Mouse (Mus musculus) midbrain, embryonic 16.5 days (tissue): ENCODE data around the gene B4galnt1. TPM values are rescaled to one million over a fixed set of nuclear protein-coding genes. Genes with fewer than 3 reads are reported as not detected.
"Not testable (repeated sequence)": the region's sequence is repeated elsewhere in the genome, so short reads cannot be mapped to it uniquely, and the experiment has no call there.

Experiments used
- ATAC-seq: fragments of 200-750 bp; cut with Nextera tagmentation; 2 replicates; pipeline ENCODE4 v1.8.0; 2017; ENCODE audit warnings: moderate TSS enrichment
- H3K27ac ChIP-seq: fragments of 300-500 bp; sonication (generic); 2 replicates; pipeline ENCODE4 v1.5.1; 2014; ENCODE audit warnings: mild to moderate bottlenecking, low read length, mixed read lengths
- H3K27me3 ChIP-seq: fragments of 300-500 bp; sonication (generic); 2 replicates; pipeline ENCODE4 v1.6.1; 2014; ENCODE audit warnings: low read depth, low read length, mixed read lengths; ENCODE audit not compliant: control insufficient read depth, insufficient read depth
- H3K36me3 ChIP-seq: fragments of 300-500 bp; sonication (generic); 2 replicates; pipeline ENCODE4 v1.6.1; 2014; ENCODE audit warnings: mild to moderate bottlenecking, low read length, moderate library complexity, mixed read lengths; ENCODE audit not compliant: control insufficient read depth, insufficient read depth
- H3K4me1 ChIP-seq: fragments of 300-500 bp; sonication (generic); 2 replicates; pipeline ENCODE4 v1.6.1; 2014; ENCODE audit warnings: mild to moderate bottlenecking, low read length, mixed read lengths; ENCODE audit not compliant: control insufficient read depth, insufficient read depth
- H3K4me2 ChIP-seq: fragments of 300-500 bp; sonication (generic); 2 replicates; pipeline ENCODE4 v1.6.1; 2014; ENCODE audit warnings: mild to moderate bottlenecking, low read length, mixed read lengths
- H3K4me3 ChIP-seq: fragments of 300-500 bp; sonication (generic); 2 replicates; pipeline ENCODE4 v1.5.1; 2014; ENCODE audit warnings: low read depth, mild to moderate bottlenecking, low read length, moderate library complexity, mixed read lengths
- H3K9ac ChIP-seq: fragments of 300-500 bp; sonication (generic); 2 replicates; pipeline ENCODE4 v1.6.1; 2014; ENCODE audit warnings: low read depth, low read length, mixed read lengths
- H3K9me3 ChIP-seq: fragments of 300-500 bp; sonication (generic); replicated peaks from 2 replicates; pipeline ENCODE4 v1.6.1; 2014; ENCODE audit warnings: mild to moderate bottlenecking, low read length, mixed read lengths; ENCODE audit not compliant: control insufficient read depth, poor library complexity, severe bottlenecking
- WGBS: fragments of 180-500 bp; shearing (Covaris S2); extraction: QIAGEN DNeasy Blood & Tissue Kit; methylation state at CpG from one replicate; pipeline ENCODE4 v1.1.7; 2014; 5-methylcytosine and 5-hydroxymethylcytosine counted together
- polyA plus RNA-seq: library from polyadenylated mRNA; unstranded; fragments of >200 nt; fragmentation: Nextera tagmentation; extraction: Ambion mirVana; gene quantifications from 2 replicates; pipeline ENCODE4 v1.2.1, GENCODE M21; 2015

B4galnt1 gene
- polyA plus RNA-seq, 1 experiment from 2014 or later: 71.7 TPM

- WGBS: 91% methylated on average over 3 of the region's 3 CpGs
- not testable (repeated sequence) for H3K27ac ChIP-seq, ATAC-seq, H3K9me3 ChIP-seq, H3K36me3 ChIP-seq, H3K9ac ChIP-seq, H3K4me2 ChIP-seq, H3K4me3 ChIP-seq, H3K4me1 ChIP-seq, H3K27me3 ChIP-seq
Measured at GRCm38 (mm10) chr10:127151233-127151632, 13.8 kb upstream of the B4galnt1 start.

GRCm38 (mm10) chr10:127152556-127152955, 12.5 kb upstream of the B4galnt1 start:
- 87% methylated on average over 10 of the region's 10 CpGs for WGBS
- not testable (repeated sequence) for H3K9me3 ChIP-seq, ATAC-seq, H3K4me3 ChIP-seq, H3K9ac ChIP-seq, H3K4me2 ChIP-seq, H3K36me3 ChIP-seq, H3K4me1 ChIP-seq, H3K27ac ChIP-seq, H3K27me3 ChIP-seq

- WGBS: 96% methylated on average over 7 of the region's 7 CpGs
- Histone ChIP-seq H3K4me3 (no peak overlapping the region), H3K4me1 (no peaks in the 10 kb centered on the region), H3K36me3 (no peaks in the 10 kb centered on the region), H3K27me3 (no peaks in the 10 kb centered on the region), H3K27ac (no peak overlapping the region), H3K4me2 (no peak overlapping the region), H3K9me3 (no peaks in the 10 kb centered on the region), H3K9ac (no peak overlapping the region)
- ATAC-seq: no peak
Measured at GRCm38 (mm10) chr10:127153323-127153722, 11.7 kb upstream of the B4galnt1 start.

- H3K27ac ChIP-seq: no peak overlapping the region
- no peak for ATAC-seq
- no peaks in the 10 kb centered on the region for H3K4me1 ChIP-seq
- no peaks in the 10 kb centered on the region for H3K9me3 ChIP-seq
- H3K4me2 ChIP-seq: no peak overlapping the region
- no peak overlapping the region for H3K9ac ChIP-seq
- 96% methylated on average over 2 of the region's 2 CpGs for WGBS
- H3K36me3 ChIP-seq: no peaks in the 10 kb centered on the region
- no peaks in the 10 kb centered on the region for H3K27me3 ChIP-seq
- no peak overlapping the region for H3K4me3 ChIP-seq
Measured at GRCm38 (mm10) chr10:127154241-127154640, 10.8 kb upstream of the B4galnt1 start.

- no peak for ATAC-seq
- no peaks in the 10 kb centered on the region for H3K4me1 ChIP-seq
- no peak overlapping the region for H3K4me2 ChIP-seq
- no peaks in the 10 kb centered on the region for H3K36me3 ChIP-seq
- H3K9ac ChIP-seq: no peak overlapping the region
- no peak overlapping the region for H3K27ac ChIP-seq
- WGBS: 89% methylated on average over 5 of the region's 5 CpGs
- H3K4me3 ChIP-seq: no peak overlapping the region
- no peaks in the 10 kb centered on the region for H3K27me3 ChIP-seq
- H3K9me3 ChIP-seq: no peaks in the 10 kb centered on the region
Measured at GRCm38 (mm10) chr10:127154652-127155051, 10.4 kb upstream of the B4galnt1 start.

GRCm38 (mm10) chr10:127156089-127156488, 8.9 kb upstream of the B4galnt1 start:
- no peak for ATAC-seq
- Histone ChIP-seq H3K4me2 (no peak overlapping the region), H3K4me3 (no peak overlapping the region), H3K36me3 (no peaks in the 10 kb centered on the region), H3K9me3 (no peaks in the 10 kb centered on the region), H3K27me3 (no peaks in the 10 kb centered on the region), H3K9ac (no peak overlapping the region), H3K27ac (no peak overlapping the region), H3K4me1 (no peaks in the 10 kb centered on the region)
- WGBS: 100% methylated on average over 1 of the region's 1 CpGs

GRCm38 (mm10) chr10:127156511-127156910, 8.5 kb upstream of the B4galnt1 start:
- no peaks in the 10 kb centered on the region for H3K9me3 ChIP-seq
- no peaks in the 10 kb centered on the region for H3K27me3 ChIP-seq
- ATAC-seq: no peak
- whole genome bisulfite sequencing: 86% methylated on average over 1 of the region's 1 CpGs
- no peak overlapping the region for H3K9ac ChIP-seq
- H3K27ac ChIP-seq: no peak overlapping the region
- H3K4me2 ChIP-seq: no peak overlapping the region
- no peak overlapping the region for H3K4me3 ChIP-seq
- no peaks in the 10 kb centered on the region for H3K4me1 ChIP-seq
- no peaks in the 10 kb centered on the region for H3K36me3 ChIP-seq

GRCm38 (mm10) chr10:127158471-127158870, 6.6 kb upstream of the B4galnt1 start:
- WGBS: 70% methylated on average over 3 of the region's 3 CpGs
- H3K4me2 ChIP-seq: no peak overlapping the region
- no peaks in the 10 kb centered on the region for H3K4me1 ChIP-seq
- H3K27ac ChIP-seq: no peak overlapping the region
- no peaks in the 10 kb centered on the region for H3K9me3 ChIP-seq
- H3K4me3 ChIP-seq: no peak overlapping the region
- ATAC-seq: no peak
- H3K9ac ChIP-seq: no peak overlapping the region
- H3K27me3 ChIP-seq: no peaks in the 10 kb centered on the region
- no peaks in the 10 kb centered on the region for H3K36me3 ChIP-seq

GRCm38 (mm10) chr10:127160081-127160480, 4.9 kb upstream of the B4galnt1 start:
- WGBS: 82% methylated on average over 9 of the region's 9 CpGs
- H3K27me3 ChIP-seq: no peaks in the 10 kb centered on the region
- no peaks in the 10 kb centered on the region for H3K36me3 ChIP-seq
- H3K4me1 ChIP-seq: no peaks in the 10 kb centered on the region; the same call in 1 of the 2 replicates
- no peak overlapping the region for H3K4me3 ChIP-seq
- ATAC-seq: no peak
- no peak overlapping the region for H3K9ac ChIP-seq
- H3K4me2 ChIP-seq: no peak overlapping the region
- H3K9me3 ChIP-seq: no peaks in the 10 kb centered on the region
- H3K27ac ChIP-seq: no peak overlapping the region

GRCm38 (mm10) chr10:127160728-127161127, 4.3 kb upstream of the B4galnt1 start:
- no peak overlapping the region for H3K4me2 ChIP-seq
- no peak overlapping the region for H3K9ac ChIP-seq
- no peak for ATAC-seq
- no peaks in the 10 kb centered on the region for H3K27me3 ChIP-seq
- 76% methylated on average over 3 of the region's 3 CpGs for WGBS
- H3K9me3 ChIP-seq: no peaks in the 10 kb centered on the region
- no peaks in the 10 kb centered on the region; the same call in 1 of the 2 replicates for H3K4me1 ChIP-seq
- H3K4me3 ChIP-seq: no peak overlapping the region
- no peak overlapping the region for H3K27ac ChIP-seq
- no peaks in the 10 kb centered on the region for H3K36me3 ChIP-seq
